Mouse (Mus musculus) hindbrain, postnatal 0 days (tissue): Measurements from ENCODE around the gene Dlg1. TPM values are rescaled to one million over a fixed set of nuclear protein-coding genes. Genes with fewer than 3 reads are reported as not detected.

ENCODE experiments used
- ATAC-seq: fragments of 200-750 bp; cut with Nextera tagmentation; 2 replicates; pipeline ENCODE4 v1.8.0; 2017; ENCODE audit warnings: mild to moderate bottlenecking, moderate TSS enrichment, moderate library complexity
- DNase-seq: peaks from one replicate; pipeline ENCODE4 v3.0.0-alpha.2; 2015; ENCODE audit warnings: low spot score
- H3K27ac ChIP-seq: fragments of 300-500 bp; sonication (generic); 2 replicates; pipeline ENCODE4 v1.5.1; 2014; ENCODE audit warnings: mild to moderate bottlenecking
- H3K27me3 ChIP-seq: fragments of 300-500 bp; sonication (generic); 2 replicates; pipeline ENCODE4 v1.6.1; 2014; ENCODE audit warnings: low read length, mixed read lengths; ENCODE audit not compliant: insufficient read depth
- H3K36me3 ChIP-seq: fragments of 300-500 bp; sonication (generic); 2 replicates; pipeline ENCODE4 v1.6.1; 2014; ENCODE audit warnings: low read length, mixed read lengths; ENCODE audit not compliant: insufficient read depth
- H3K4me1 ChIP-seq: fragments of 300-500 bp; sonication (generic); 2 replicates; pipeline ENCODE4 v1.6.1; 2014; ENCODE audit warnings: antibody characterized with exemption, low read length, mixed read lengths; ENCODE audit not compliant: insufficient read depth
- H3K4me2 ChIP-seq: fragments of 300-500 bp; sonication (generic); 2 replicates; pipeline ENCODE4 v1.6.1; 2014; ENCODE audit warnings: low read depth, mild to moderate bottlenecking, low read length, moderate library complexity, mixed read lengths
- H3K4me3 ChIP-seq: fragments of 300-500 bp; sonication (generic); 2 replicates; pipeline ENCODE4 v1.5.1; 2014; ENCODE audit warnings: low read length
- H3K9ac ChIP-seq: fragments of 300-500 bp; sonication (generic); replicated peaks from 2 replicates; pipeline ENCODE4 v1.6.1; 2014; ENCODE audit warnings: mild to moderate bottlenecking, low read length, moderate library complexity, mixed read lengths
- H3K9me3 ChIP-seq: fragments of 300-500 bp; sonication (generic); 2 replicates; pipeline ENCODE4 v1.6.1; 2016; ENCODE audit warnings: low read length, mixed read lengths
- CTCF ChIP-seq: IDR thresholded peaks from 2 replicates; pipeline ENCODE4 v1.5.1; 2016; ENCODE audit warnings: antibody characterized with exemption, control low read depth, low read depth
- WGBS: fragments of 180-500 bp; shearing (Covaris S2); extraction: QIAGEN DNeasy Blood & Tissue Kit; methylation state at CpG from one replicate; pipeline ENCODE4 v1.1.7; 2014; 5-methylcytosine and 5-hydroxymethylcytosine counted together
- polyA plus RNA-seq: library from polyadenylated mRNA; unstranded; fragments of >200 nt; fragmentation: Nextera tagmentation; extraction: Ambion mirVana; gene quantifications from 2 replicates; pipeline ENCODE4 v1.2.1, GENCODE M21; 2015
- total RNA-seq: library from RNA; depleted of rRNA; stranded (reverse); fragments of >200 nt; gene quantifications from 2 replicates; pipeline ENCODE4 v1.2.3, GENCODE M21; 2014

The Dlg1 gene
- total and polyA plus RNA-seq, 2 experiments from 2014 or later = 11.3 to 22.7 TPM

GRCm38 (mm10) chr16:31834011-31834584, 170.9 kb downstream of the Dlg1 start:
- 64% methylated on average over 7 of the region's 7 CpGs for WGBS
- TF ChIP-seq CTCF = no peak
- ATAC-seq = no peak
- H3K4me2 ChIP-seq = no peak overlapping the region
- DNase-seq = no peak
- H3K9me3 ChIP-seq = no peaks in the 10 kb centered on the region
- no peaks in the 10 kb centered on the region for H3K36me3 ChIP-seq
- H3K9ac ChIP-seq = no peak overlapping the region
- H3K27me3 ChIP-seq = no peaks in the 10 kb centered on the region
- H3K4me3 ChIP-seq = no peak overlapping the region
- no peaks in the 10 kb centered on the region for H3K4me1 ChIP-seq
- no peak overlapping the region for H3K27ac ChIP-seq

GRCm38 (mm10) chr16:31834662-31835318, 171.5 kb downstream of the Dlg1 start:
- H3K4me1 ChIP-seq = no peaks in the 10 kb centered on the region
- no peak for TF ChIP-seq CTCF
- no peak overlapping the region for H3K9ac ChIP-seq
- H3K36me3 ChIP-seq = no peaks in the 10 kb centered on the region
- ATAC-seq (no peak), DNase-seq (no peak)
- no peaks in the 10 kb centered on the region for H3K9me3 ChIP-seq
- WGBS = 83% methylated on average over 2 of the region's 2 CpGs
- no peak overlapping the region for H3K27ac ChIP-seq
- no peak overlapping the region for H3K4me3 ChIP-seq
- H3K4me2 ChIP-seq = no peak overlapping the region
- no peaks in the 10 kb centered on the region for H3K27me3 ChIP-seq

GRCm38 (mm10) chr16:31837362-31837761, 174.1 kb downstream of the Dlg1 start:
- no peaks in the 10 kb centered on the region for H3K36me3 ChIP-seq
- H3K27ac ChIP-seq = no peak overlapping the region
- H3K9ac ChIP-seq = no peak overlapping the region
- ATAC-seq = no peak
- 79% methylated on average over 3 of the region's 3 CpGs for WGBS
- H3K4me2 ChIP-seq = no peak overlapping the region
- no peak for TF ChIP-seq CTCF
- no peaks in the 10 kb centered on the region for H3K27me3 ChIP-seq
- H3K4me3 ChIP-seq = no peak overlapping the region
- no peaks in the 10 kb centered on the region for H3K4me1 ChIP-seq
- DNase-seq = no peak
- H3K9me3 ChIP-seq = no peaks in the 10 kb centered on the region

- Histone ChIP-seq H3K9me3 (no peaks in the 10 kb centered on the region), H3K4me2 (no peak overlapping the region), H3K4me3 (no peak overlapping the region), H3K9ac (no peak overlapping the region), H3K27me3 (no peaks in the 10 kb centered on the region), H3K27ac (no peak overlapping the region), H3K36me3 (no peaks in the 10 kb centered on the region), H3K4me1 (no peaks in the 10 kb centered on the region)
- no peak for TF ChIP-seq CTCF
- WGBS = 85% methylated on average over 3 of the region's 3 CpGs
- no peak for DNase-seq
- no peak for ATAC-seq
Measured at GRCm38 (mm10) chr16:31844246-31844645, 181.0 kb downstream of the Dlg1 start.

- Histone ChIP-seq H3K4me3 (no peak overlapping the region), H3K27ac (no peak overlapping the region), H3K36me3 (no peaks in the 10 kb centered on the region), H3K9me3 (no peaks in the 10 kb centered on the region), H3K27me3 (no peaks in the 10 kb centered on the region), H3K9ac (no peak overlapping the region), H3K4me2 (no peak overlapping the region), H3K4me1 (no peaks in the 10 kb centered on the region)
- ATAC-seq (peak; percentile 51; the same call in 1 of the 2 replicates), DNase-seq (peak; percentile 40)
- 41% methylated on average over 10 of the region's 10 CpGs for WGBS
- TF ChIP-seq CTCF = no peak
Measured at GRCm38 (mm10) chr16:31846763-31847162, 183.5 kb downstream of the Dlg1 start.

- Histone ChIP-seq H3K9me3 (no peaks in the 10 kb centered on the region), H3K4me1 (no peaks in the 10 kb centered on the region), H3K27me3 (no peaks in the 10 kb centered on the region), H3K9ac (no peak overlapping the region), H3K36me3 (peaks cover 15% of the 10 kb centered on the region; the same call in 1 of the 2 replicates), H3K4me3 (no peak overlapping the region), H3K4me2 (no peak overlapping the region), H3K27ac (no peak overlapping the region)
- 87% methylated on average over 5 of the region's 5 CpGs for WGBS
- DNase-seq (no peak), ATAC-seq (no peak)
- TF ChIP-seq CTCF = no peak
Measured at GRCm38 (mm10) chr16:31863920-31864319, 200.7 kb downstream of the Dlg1 start.

GRCm38 (mm10) chr16:31865242-31865641, 202.0 kb downstream of the Dlg1 start:
- Histone ChIP-seq H3K4me1 (no peaks in the 10 kb centered on the region), H3K9ac (no peak overlapping the region), H3K4me3 (no peak overlapping the region), H3K36me3 (peaks cover 15% of the 10 kb centered on the region; the same call in 1 of the 2 replicates), H3K9me3 (no peaks in the 10 kb centered on the region), H3K27ac (no peak overlapping the region), H3K4me2 (no peak overlapping the region), H3K27me3 (no peaks in the 10 kb centered on the region)
- no peak for ATAC-seq
- 45% methylated on average over 3 of the region's 3 CpGs for WGBS
- no peak for TF ChIP-seq CTCF
- no peak for DNase-seq
